Mouse (Mus musculus): ENCODE data around the gene Mpp2. TPM values are rescaled to one million over a fixed set of nuclear protein-coding genes. Genes with fewer than 3 reads are reported as not detected.

The Mpp2 gene
- polyA plus RNA-seq, 1 experiment from 2014 or later = 26.5 TPM

GRCm38 (mm10) chr11:102096446-102096845, 8.1 kb upstream of the Mpp2 start:
- Histone ChIP-seq H3K4me3 (peak overlapping the region; percentile 12; the same call in 1 of the 2 replicates), H3K27ac (replicated peaks) (no peak overlapping the region), H3K27me3 (peaks cover 41% of the 10 kb centered on the region), H3K36me3 (no peaks in the 10 kb centered on the region), H3K4me2 (peak overlapping the region; percentile 50), H3K9ac (no peak overlapping the region), H3K9me3 (no peaks in the 10 kb centered on the region), H3K4me1 (replicated peaks) (peaks cover 15% of the 10 kb centered on the region)
- no peak; the same call in 1 of the 2 replicates for ATAC-seq (ENCODE audit: low read depth)
- 77% methylated on average over 5 of the region's 5 CpGs for WGBS

DNA sequence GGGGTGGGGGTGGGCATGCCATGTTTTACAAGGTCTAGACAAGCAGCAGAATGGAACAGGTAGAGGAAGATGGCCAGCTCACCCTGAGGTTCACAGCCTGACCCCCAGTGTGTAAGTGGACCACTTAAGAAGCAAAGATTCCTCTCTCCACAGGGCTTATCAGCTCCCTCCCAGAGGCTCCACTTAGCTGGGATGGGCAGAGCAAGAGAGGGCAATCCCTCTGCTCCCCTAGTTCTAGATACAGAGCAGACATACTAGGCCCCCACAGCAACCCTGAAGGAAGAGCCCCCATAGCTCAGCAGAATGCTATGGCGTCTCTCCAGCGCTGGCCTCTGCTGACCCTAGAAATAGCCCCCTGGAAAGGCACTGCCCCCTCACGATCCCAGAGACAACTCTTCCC, 7.4 kb upstream of the Mpp2 start:
- ATAC-seq (ENCODE audit: low read depth) = no peak
- Histone ChIP-seq H3K4me1 (replicated peaks) (peaks cover 15% of the 10 kb centered on the region), H3K9ac (no peak overlapping the region), H3K9me3 (no peaks in the 10 kb centered on the region), H3K4me2 (no peak overlapping the region), H3K27ac (replicated peaks) (no peak overlapping the region), H3K4me3 (no peak overlapping the region), H3K36me3 (no peaks in the 10 kb centered on the region), H3K27me3 (peaks cover 34% of the 10 kb centered on the region)
- 84% methylated on average over 3 of the region's 3 CpGs for WGBS

DNA sequence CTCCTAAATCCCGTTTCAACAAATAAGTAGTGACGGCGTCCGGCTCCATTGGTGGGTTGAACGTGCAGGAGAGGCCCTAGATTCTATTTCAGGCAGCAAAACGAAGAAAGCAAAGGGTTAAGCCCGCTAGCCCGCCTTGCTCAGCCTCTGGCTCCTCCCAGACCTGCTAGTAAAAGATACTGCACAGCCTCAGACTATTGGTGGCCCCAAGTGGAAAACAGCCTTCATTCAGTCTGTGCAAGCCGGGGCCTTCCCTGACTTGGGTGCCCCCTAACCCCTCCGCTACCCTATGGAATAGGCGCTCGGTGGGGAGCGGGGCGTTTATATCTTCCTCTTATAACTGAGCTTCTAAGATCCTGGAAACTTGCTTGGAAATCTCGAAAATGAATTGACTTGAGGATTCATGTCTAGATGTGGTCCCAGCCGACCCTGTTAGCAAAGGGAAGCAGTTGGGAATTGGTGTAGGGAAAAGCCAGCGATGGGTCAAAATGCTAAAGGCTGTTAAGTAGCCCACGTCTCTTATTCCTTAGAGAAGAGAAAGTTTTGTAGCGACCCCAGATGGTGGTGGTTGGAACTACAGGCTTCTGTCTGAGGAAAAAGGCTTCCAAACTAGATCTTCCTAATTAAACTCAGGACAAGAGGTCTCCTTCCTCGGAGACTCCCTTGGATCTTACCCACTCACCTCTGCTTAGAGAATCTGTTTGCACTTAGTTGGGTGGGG, 933 bp upstream of the Mpp2 start:
- Histone ChIP-seq H3K27me3 (no peaks in the 10 kb centered on the region), H3K9me3 (no peaks in the 10 kb centered on the region), H3K4me2 (peak overlapping the region; percentile 75), H3K4me1 (replicated peaks) (peaks cover 38% of the 10 kb centered on the region), H3K4me3 (peak overlapping the region; percentile 70), H3K9ac (peak overlapping the region; percentile 89), H3K36me3 (peaks cover 9% of the 10 kb centered on the region), H3K27ac (replicated peaks) (peak overlapping the region; percentile 99)
- WGBS = under 1% methylated on average over 20 of the region's 20 CpGs
- peak; percentile 61 for ATAC-seq (ENCODE audit: low read depth)

DNA sequence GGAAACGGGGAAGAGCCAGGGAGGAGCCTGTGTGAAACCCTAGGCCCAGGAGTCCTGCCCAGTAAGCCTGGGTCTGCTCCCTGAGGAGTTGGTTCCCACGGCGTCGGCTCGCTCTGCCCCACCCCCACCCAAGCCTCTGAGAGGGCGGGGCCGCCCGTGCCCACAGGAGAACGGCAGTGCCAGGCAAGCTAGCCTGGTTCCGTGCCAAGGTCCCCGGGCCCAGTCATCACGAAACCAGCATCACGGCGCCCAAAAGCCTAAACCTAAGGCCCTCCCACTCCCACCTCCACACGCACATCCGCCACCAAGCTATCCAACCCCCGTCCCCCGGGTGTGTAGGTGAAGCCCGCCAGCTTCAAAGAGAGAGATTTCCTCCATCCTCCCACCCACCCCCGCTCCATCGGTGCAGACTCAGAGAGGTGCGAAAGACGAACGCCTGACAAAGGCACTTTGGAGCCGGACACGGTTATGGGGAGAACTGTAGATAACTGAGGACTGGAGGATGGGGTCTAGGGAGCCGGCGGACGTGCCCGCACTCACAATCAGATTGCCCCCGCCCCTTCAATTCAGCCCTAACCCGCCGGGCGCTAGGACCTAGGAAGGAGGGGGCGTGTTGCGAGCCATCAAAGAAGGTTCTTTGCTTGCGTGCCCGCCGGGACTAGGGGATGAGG, 1.1 kb downstream of the Mpp2 start:
- Histone ChIP-seq H3K4me3 (peak overlapping the region; percentile 70), H3K4me2 (peak overlapping the region; percentile 75), H3K9ac (peak overlapping the region; percentile 89), H3K27ac (replicated peaks) (peak overlapping the region; percentile 99), H3K4me1 (replicated peaks) (peaks cover 50% of the 10 kb centered on the region), H3K9me3 (no peaks in the 10 kb centered on the region), H3K27me3 (no peaks in the 10 kb centered on the region), H3K36me3 (peaks cover 15% of the 10 kb centered on the region)
- under 1% methylated on average over 39 of the region's 39 CpGs for WGBS
- peak; percentile 83 for ATAC-seq (ENCODE audit: low read depth)

DNA sequence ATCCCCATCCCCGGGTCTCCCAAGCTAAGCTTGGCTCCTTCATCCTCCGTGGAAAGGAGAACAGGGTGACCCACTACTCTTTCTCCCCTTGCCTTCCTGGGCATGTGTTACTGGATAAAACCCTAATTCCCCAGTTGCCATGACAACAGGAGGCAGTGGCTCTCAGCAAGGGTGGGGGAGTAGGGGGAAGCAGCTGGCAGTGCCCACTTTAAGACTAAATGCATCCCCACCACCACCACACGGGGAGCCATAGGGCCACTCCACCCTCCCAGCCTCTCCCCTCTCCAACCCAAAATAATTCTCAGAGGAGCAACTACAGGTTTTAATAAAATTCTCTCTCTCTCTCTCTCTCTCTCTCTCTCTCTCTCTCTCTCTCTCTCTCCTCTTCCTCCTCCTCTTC, 2.0 kb downstream of the Mpp2 start:
- Histone ChIP-seq H3K4me3 (peak overlapping the region; percentile 70), H3K9ac (peak overlapping the region; percentile 89), H3K27ac (replicated peaks) (peak overlapping the region; percentile 99), H3K36me3 (peaks cover 15% of the 10 kb centered on the region), H3K4me1 (replicated peaks) (peaks cover 59% of the 10 kb centered on the region), H3K9me3 (no peaks in the 10 kb centered on the region), H3K4me2 (peak overlapping the region; percentile 75), H3K27me3 (no peaks in the 10 kb centered on the region)
- ATAC-seq (ENCODE audit: low read depth) = no peak
- WGBS = 17% methylated on average over 3 of the region's 3 CpGs

DNA sequence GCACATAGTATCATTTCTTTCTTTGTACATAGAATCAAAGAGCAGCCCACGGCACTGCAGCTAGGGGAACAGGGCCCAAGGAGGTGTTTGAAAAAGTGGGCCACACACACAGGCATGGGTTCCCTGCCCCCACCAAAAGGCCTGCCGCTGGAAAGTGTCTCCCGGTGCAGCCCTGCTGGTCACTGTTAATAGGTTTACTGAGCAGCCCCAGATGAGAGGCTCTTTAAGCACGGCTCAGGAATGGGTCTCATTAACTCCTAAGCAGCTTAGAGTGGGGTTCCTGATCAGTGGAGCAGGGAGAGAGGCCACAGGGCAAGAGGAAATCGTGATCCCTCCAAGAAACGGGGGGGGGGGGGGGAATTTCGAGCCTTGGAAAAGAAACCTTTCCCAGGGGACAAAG, 4.2 kb downstream of the Mpp2 start:
- no peak overlapping the region for H3K4me3 ChIP-seq
- H3K4me1 ChIP-seq (replicated peaks) = peaks cover 54% of the 10 kb centered on the region
- no peak for ATAC-seq (ENCODE audit: low read depth)
- peaks cover 30% of the 10 kb centered on the region for H3K36me3 ChIP-seq
- no peak overlapping the region for H3K9ac ChIP-seq
- 50% methylated on average over 7 of the region's 7 CpGs for WGBS
- H3K9me3 ChIP-seq = no peaks in the 10 kb centered on the region
- no peak overlapping the region for H3K4me2 ChIP-seq
- H3K27ac ChIP-seq (replicated peaks) = no peak overlapping the region
- no peaks in the 10 kb centered on the region for H3K27me3 ChIP-seq

DNA sequence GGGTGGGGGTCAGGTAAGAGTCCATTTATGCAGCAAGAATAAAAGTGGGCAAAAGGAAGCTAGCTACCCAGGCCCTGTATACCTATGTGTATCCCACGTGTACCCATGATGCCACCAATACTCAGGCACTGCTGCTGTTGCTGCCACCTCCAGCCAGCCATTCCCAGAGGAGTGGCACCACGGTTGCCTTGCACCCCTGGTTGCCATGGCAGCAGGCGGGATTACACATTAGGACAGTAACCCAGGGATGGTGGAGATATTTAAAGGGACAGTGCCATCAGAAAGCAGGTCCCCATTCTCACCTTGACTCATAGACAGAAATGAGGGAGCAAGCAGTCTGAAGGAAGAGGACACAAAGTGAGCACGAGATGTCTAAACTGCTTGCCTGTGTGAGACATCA, 5.1 kb downstream of the Mpp2 start:
- H3K27ac ChIP-seq (replicated peaks) = 0 out of 2 replicates have a peak overlapping the region, but pooled peaks have one; percentile 4
- H3K9me3 ChIP-seq = no peaks in the 10 kb centered on the region
- no peak for ATAC-seq (ENCODE audit: low read depth)
- WGBS = 44% methylated on average over 4 of the region's 4 CpGs
- H3K27me3 ChIP-seq = no peaks in the 10 kb centered on the region
- H3K9ac ChIP-seq = no peak overlapping the region
- peaks cover 39% of the 10 kb centered on the region for H3K36me3 ChIP-seq
- H3K4me1 ChIP-seq (replicated peaks) = peaks cover 47% of the 10 kb centered on the region
- no peak overlapping the region for H3K4me3 ChIP-seq
- peak overlapping the region; percentile 69 for H3K4me2 ChIP-seq

DNA sequence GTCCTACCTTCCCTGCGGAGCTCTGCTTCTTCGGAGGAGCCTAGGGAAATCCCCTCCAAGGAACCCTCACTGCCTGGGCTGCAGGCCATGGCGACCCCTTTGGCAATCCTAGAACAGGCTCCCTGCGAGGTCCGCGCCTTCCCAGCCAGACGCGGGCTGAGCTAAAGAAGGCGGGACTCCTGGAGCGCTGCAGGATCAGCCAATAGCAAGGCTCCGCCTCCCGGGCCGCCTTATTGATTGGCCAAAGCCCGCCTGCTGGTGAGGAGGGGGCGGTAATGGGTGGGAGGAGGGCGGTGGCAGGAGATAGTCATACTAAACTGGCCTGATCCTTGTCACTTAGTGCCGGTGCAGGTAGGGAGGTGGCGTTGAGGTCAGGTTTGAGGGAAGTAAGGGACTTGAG, 6.0 kb downstream of the Mpp2 start:
- H3K27ac ChIP-seq (replicated peaks) = peak overlapping the region; percentile 42; the same call in 1 of the 2 replicates
- peak overlapping the region; percentile 65 for H3K9ac ChIP-seq
- peak overlapping the region; percentile 37 for H3K4me3 ChIP-seq
- H3K9me3 ChIP-seq = no peaks in the 10 kb centered on the region
- H3K27me3 ChIP-seq = no peaks in the 10 kb centered on the region
- peaks cover 47% of the 10 kb centered on the region for H3K36me3 ChIP-seq
- WGBS = 0% methylated on average over 18 of the region's 18 CpGs
- peaks cover 47% of the 10 kb centered on the region for H3K4me1 ChIP-seq (replicated peaks)
- ATAC-seq (ENCODE audit: low read depth) = peak; percentile 78
- H3K4me2 ChIP-seq = peak overlapping the region; percentile 69

GRCm38 (mm10) chr11:102073722-102074121, 14.6 kb downstream of the Mpp2 start:
- 81% methylated on average over 14 of the region's 14 CpGs for WGBS
- Histone ChIP-seq H3K9ac (no peak overlapping the region), H3K36me3 (peaks cover 38% of the 10 kb centered on the region), H3K4me2 (no peak overlapping the region), H3K9me3 (no peaks in the 10 kb centered on the region), H3K27ac (replicated peaks) (no peak overlapping the region), H3K27me3 (no peaks in the 10 kb centered on the region), H3K4me3 (no peak overlapping the region), H3K4me1 (replicated peaks) (peaks cover 16% of the 10 kb centered on the region)
- ATAC-seq (ENCODE audit: low read depth) = no peak

- Histone ChIP-seq H3K4me2 (no peak overlapping the region), H3K4me1 (replicated peaks) (peaks cover 17% of the 10 kb centered on the region), H3K9me3 (no peaks in the 10 kb centered on the region), H3K27ac (replicated peaks) (no peak overlapping the region), H3K4me3 (no peak overlapping the region), H3K9ac (no peak overlapping the region), H3K27me3 (no peaks in the 10 kb centered on the region), H3K36me3 (peaks cover 28% of the 10 kb centered on the region)
- 81% methylated on average over 5 of the region's 5 CpGs for WGBS
- ATAC-seq (ENCODE audit: low read depth) = no peak
Measured at GRCm38 (mm10) chr11:102072729-102073128, 15.6 kb downstream of the Mpp2 start.

- Histone ChIP-seq H3K36me3 (peaks cover 14% of the 10 kb centered on the region), H3K4me1 (replicated peaks) (peaks cover 27% of the 10 kb centered on the region), H3K9ac (0 out of 2 replicates have a peak overlapping the region, but pooled peaks have one; percentile 26), H3K9me3 (no peaks in the 10 kb centered on the region), H3K4me3 (no peak overlapping the region), H3K4me2 (peak overlapping the region; percentile 24; the same call in 1 of the 2 replicates), H3K27me3 (no peaks in the 10 kb centered on the region), H3K27ac (replicated peaks) (no peak overlapping the region)
- ATAC-seq (ENCODE audit: low read depth) = peak; percentile 68; the same call in 1 of the 2 replicates
- 2% methylated on average over 13 of the region's 13 CpGs for WGBS
Measured at GRCm38 (mm10) chr11:102070426-102070825, 17.9 kb downstream of the Mpp2 start.

DNA sequence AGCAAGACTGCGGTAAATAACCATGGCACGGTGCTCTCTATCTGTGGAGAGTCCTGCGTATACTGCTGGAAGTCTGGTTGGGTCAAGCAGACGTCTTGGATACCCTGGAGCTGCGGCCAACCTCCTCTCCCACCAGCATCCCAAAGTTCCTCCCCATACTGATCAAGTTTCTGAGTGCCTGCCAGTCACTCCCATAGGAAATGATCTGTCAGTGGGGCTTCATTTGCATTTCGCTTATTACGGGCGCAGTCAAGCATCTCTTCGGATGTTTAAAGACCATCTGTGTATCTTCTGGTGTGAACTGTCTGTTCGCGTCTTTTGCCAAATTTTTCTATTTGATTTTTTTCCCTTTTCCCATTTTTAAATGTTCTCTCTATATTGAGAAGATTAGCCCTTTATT, 18.7 kb downstream of the Mpp2 start:
- Histone ChIP-seq H3K27me3 (no peaks in the 10 kb centered on the region), H3K9me3 (no peaks in the 10 kb centered on the region), H3K36me3 (peaks cover 13% of the 10 kb centered on the region), H3K27ac (replicated peaks) (no peak overlapping the region), H3K4me3 (no peak overlapping the region), H3K4me1 (replicated peaks) (peaks cover 27% of the 10 kb centered on the region), H3K4me2 (no peak overlapping the region), H3K9ac (no peak overlapping the region)
- 44% methylated on average over 11 of the region's 11 CpGs for WGBS
- ATAC-seq (ENCODE audit: low read depth) = no peak
